Mouse (Mus musculus): ENCODE data around the gene Ndel1.

DNA sequence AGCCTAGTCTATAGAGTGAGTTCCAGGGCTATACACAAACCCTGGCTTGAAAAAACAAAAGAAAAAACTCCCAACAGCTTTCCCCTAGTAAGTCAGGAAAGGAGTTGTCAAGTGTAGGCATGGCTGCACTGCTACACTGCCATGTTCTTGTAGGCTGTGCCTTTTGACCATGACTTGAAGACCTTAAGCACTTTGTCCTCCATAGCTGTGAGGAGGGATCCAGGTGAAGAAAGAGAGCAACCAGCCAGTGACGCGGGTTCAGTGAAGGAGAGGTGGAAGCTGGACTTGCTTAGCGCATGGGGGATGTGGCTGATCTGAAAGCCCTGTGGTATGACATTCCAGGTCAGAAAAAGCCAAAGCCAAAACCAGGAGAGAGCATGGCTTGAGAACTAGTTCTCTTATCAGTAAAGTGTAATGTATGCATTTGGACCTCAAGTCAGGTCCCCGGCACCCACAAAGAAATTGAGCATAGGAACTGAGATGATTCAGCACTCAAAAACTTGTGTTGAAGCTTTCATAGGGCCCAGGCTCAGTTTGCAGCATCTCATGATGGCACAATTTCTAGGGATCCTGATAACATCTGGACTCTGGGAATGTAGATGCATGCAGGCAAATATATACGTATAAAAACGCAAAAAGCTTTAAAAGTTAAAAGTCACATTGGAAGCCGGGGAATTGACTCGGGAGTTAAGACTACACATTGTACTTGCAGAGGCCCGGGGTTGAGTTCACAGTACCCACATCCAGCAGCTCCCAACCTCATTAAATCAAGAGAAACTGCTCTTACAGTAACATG is 34.2 kb upstream of the Ndel1 start:
- peak; percentile 44; the same call in 1 of the 2 replicates for TF ChIP-seq ZNF384 (IDR thresholded peaks at IDR 0.05; ENCODE audit: low read depth, low read length)
- no peak for TF ChIP-seq CTCF (conservative IDR thresholded peaks at IDR 0.05 in 1 of 2, IDR thresholded peaks at IDR 0.05 in 1 of 2; ENCODE audit: low read depth in 2 of 2, low read length in 2 of 2)
